Mouse (Mus musculus) limb, embryonic 14.5 days (tissue): ENCODE measurements around the gene Siah1b. TPM values are rescaled to one million over a fixed set of nuclear protein-coding genes. Genes with fewer than 3 reads are reported as not detected.

ENCODE experiments used
- ATAC-seq: fragments of 200-750 bp; cut with Nextera tagmentation; 2 replicates; pipeline ENCODE4 v1.8.0; 2017; ENCODE audit warnings: low read depth, moderate number of reproducible peaks, moderate TSS enrichment; ENCODE audit not compliant: low FRiP score
- DNase-seq: peaks from one replicate; pipeline ENCODE4 v3.0.0-alpha.2; 2015; ENCODE audit warnings: low spot score
- H3K27ac ChIP-seq: fragments of 300-500 bp; sonication (generic); replicated peaks from 2 replicates; pipeline ENCODE4 v1.5.1; 2014; ENCODE audit warnings: low read depth, mild to moderate bottlenecking, low read length, moderate library complexity, mixed read lengths
- H3K27me3 ChIP-seq: fragments of 300-500 bp; sonication (generic); 2 replicates; pipeline ENCODE4 v1.6.1; 2014; ENCODE audit warnings: low read length, mixed read lengths; ENCODE audit not compliant: control insufficient read depth, insufficient read depth
- H3K36me3 ChIP-seq: fragments of 300-500 bp; sonication (generic); 2 replicates; pipeline ENCODE4 v1.6.1; 2014; ENCODE audit warnings: mild to moderate bottlenecking, low read length, moderate library complexity, mixed read lengths; ENCODE audit not compliant: control insufficient read depth, insufficient read depth
- H3K4me1 ChIP-seq: fragments of 300-500 bp; sonication (generic); 2 replicates; pipeline ENCODE4 v1.6.1; 2014; ENCODE audit warnings: antibody characterized with exemption, low read length, mixed read lengths; ENCODE audit not compliant: control insufficient read depth, insufficient read depth
- H3K4me2 ChIP-seq: fragments of 300-500 bp; sonication (generic); replicated peaks from 2 replicates; pipeline ENCODE4 v1.6.1; 2014; ENCODE audit warnings: low read depth, mild to moderate bottlenecking, low read length, moderate library complexity; ENCODE audit not compliant: severe bottlenecking
- H3K4me3 ChIP-seq: fragments of 300-500 bp; sonication (generic); replicated peaks from 2 replicates; pipeline ENCODE4 v1.5.1; 2014; ENCODE audit warnings: low read length
- H3K9ac ChIP-seq: fragments of 300-500 bp; sonication (generic); 2 replicates; pipeline ENCODE4 v1.6.1; 2014; ENCODE audit warnings: mild to moderate bottlenecking, low read depth, low read length, moderate library complexity; ENCODE audit not compliant: severe bottlenecking
- H3K9me3 ChIP-seq: fragments of 300-500 bp; sonication (generic); 2 replicates; pipeline ENCODE4 v1.6.1; 2016; ENCODE audit warnings: low read length; ENCODE audit not compliant: control insufficient read depth
- POLR2A ChIP-seq: fragments of 200-500 bp; IDR thresholded peaks from 2 replicates; pipeline ENCODE4 v1.8.0; 2012; ENCODE audit warnings: inconsistent platforms, mild to moderate bottlenecking, moderate library complexity, borderline replicate concordance; ENCODE audit not compliant: insufficient read depth, insufficient read length; ENCODE audit errors: extremely low read depth
- WGBS: fragments of 180-500 bp; shearing (Covaris S2); extraction: QIAGEN DNeasy Blood & Tissue Kit; methylation state at CpG from one replicate; pipeline ENCODE4 v1.1.7; 2014; 5-methylcytosine and 5-hydroxymethylcytosine counted together
- polyA plus RNA-seq, 2 experiments: library from polyadenylated mRNA; depleted of rRNA in 1 of 2; stranded (reverse) in 1 of 2; unstranded in 1 of 2; fragments of >200 nt; fragmentation: Nextera tagmentation in 1 of 2; extraction: Ambion mirVana in 1 of 2; gene quantifications; 2 replicates each; pipeline versions ENCODE4 v1.2.1 to v1.2.3; 2012 to 2014

The Siah1b gene
- polyA plus RNA-seq, 2 experiments = 19.8 to 24.2 TPM

- H3K4me1 ChIP-seq = no peaks in the 10 kb centered on the region
- H3K4me2 ChIP-seq = no peak overlapping the region
- TF ChIP-seq POLR2A = no peak
- H3K4me3 ChIP-seq = no peak overlapping the region
- H3K27me3 ChIP-seq = no peaks in the 10 kb centered on the region
- H3K36me3 ChIP-seq = no peaks in the 10 kb centered on the region
- ATAC-seq = no peak
- DNase-seq = no peak
- H3K27ac ChIP-seq = no peak overlapping the region
- H3K9ac ChIP-seq = no peak overlapping the region
- no peaks in the 10 kb centered on the region for H3K9me3 ChIP-seq
Observed at GRCm38 (mm10) chrX:164101483-164101882, 25.2 kb upstream of the Siah1b start.

GRCm38 (mm10) chrX:164095838-164096237, 19.5 kb upstream of the Siah1b start:
- ATAC-seq = no peak
- Histone ChIP-seq H3K27me3 (no peaks in the 10 kb centered on the region; the same call in 1 of the 2 replicates), H3K9ac (no peak overlapping the region), H3K4me3 (no peak overlapping the region), H3K9me3 (no peaks in the 10 kb centered on the region), H3K4me2 (no peak overlapping the region), H3K36me3 (no peaks in the 10 kb centered on the region), H3K4me1 (no peaks in the 10 kb centered on the region), H3K27ac (no peak overlapping the region)
- TF ChIP-seq POLR2A = no peak
- 66% methylated on average over 2 of the region's 2 CpGs for WGBS
- DNase-seq = no peak

- Histone ChIP-seq H3K4me1 (no peaks in the 10 kb centered on the region), H3K27me3 (no peaks in the 10 kb centered on the region; the same call in 1 of the 2 replicates), H3K4me3 (no peak overlapping the region), H3K9me3 (no peaks in the 10 kb centered on the region), H3K4me2 (no peak overlapping the region), H3K36me3 (no peaks in the 10 kb centered on the region), H3K9ac (no peak overlapping the region), H3K27ac (no peak overlapping the region)
- no peak for DNase-seq
- 86% methylated on average over 5 of the region's 5 CpGs for WGBS
- no peak for TF ChIP-seq POLR2A
- ATAC-seq = no peak
Observed at GRCm38 (mm10) chrX:164093435-164093834, 17.1 kb upstream of the Siah1b start.

- no peaks in the 10 kb centered on the region; the same call in 1 of the 2 replicates for H3K27me3 ChIP-seq
- H3K4me1 ChIP-seq = no peaks in the 10 kb centered on the region
Observed at GRCm38 (mm10) chrX:164092300-164093169, 16.2 kb upstream of the Siah1b start.

GRCm38 (mm10) chrX:164089916-164090315, 13.6 kb upstream of the Siah1b start:
- Histone ChIP-seq H3K9ac (no peak overlapping the region), H3K27ac (no peak overlapping the region), H3K27me3 (no peaks in the 10 kb centered on the region), H3K4me3 (no peak overlapping the region), H3K4me2 (no peak overlapping the region), H3K4me1 (no peaks in the 10 kb centered on the region), H3K36me3 (no peaks in the 10 kb centered on the region), H3K9me3 (no peaks in the 10 kb centered on the region)
- 88% methylated on average over 11 of the region's 11 CpGs for WGBS
- ATAC-seq (no peak), DNase-seq (no peak)
- no peak for TF ChIP-seq POLR2A

More at GRCm38 (mm10) chrX:164092300-164093169, 16.2 kb upstream of the Siah1b start:
- Histone ChIP-seq H3K36me3 (no peaks in the 10 kb centered on the region), H3K9ac (no peak overlapping the region), H3K4me2 (no peak overlapping the region), H3K4me3 (no peak overlapping the region), H3K27ac (no peak overlapping the region), H3K9me3 (no peaks in the 10 kb centered on the region)
- peak; percentile 79 for ATAC-seq
- TF ChIP-seq POLR2A = no peak
- DNase-seq = peak; percentile 9
- 43% methylated on average over 7 of the region's 7 CpGs for WGBS
